Mouse (Mus musculus) MEL (cell line): ENCODE measurements at regions not wholly inside any gene's neighbourhood (a gene's known extent, or its start where the extent isn't known, plus 50 kb on each side); places are given as distances from the start of the nearest gene placed in this dataset.

Experiments
- DNase-seq: peaks from one replicate; pipeline ENCODE4 v3.0.0; 2011; ENCODE audit warnings: low read depth, low spot score
- H3K27ac ChIP-seq: 2 replicates; pipeline ENCODE4 v1.5.1; 2012; ENCODE audit warnings: low read depth, mild to moderate bottlenecking, control low read depth, low read length, moderate library complexity; ENCODE audit not compliant: control insufficient read depth
- H3K27me3 ChIP-seq, 2 experiments: fragments of 150-350 bp in 1 of 2; sonication (generic) in 1 of 2; 2 replicates each; pipeline ENCODE4 v1.6.1; 2012; ENCODE audit warnings: low read length in 2 of 2, mild to moderate bottlenecking in 2 of 2, improper control_type of control experiment in 1 of 2, moderate library complexity in 1 of 2; ENCODE audit not compliant: insufficient read depth in 2 of 2, control insufficient read depth in 1 of 2
- H3K36me3 ChIP-seq, 2 experiments: 2 replicates each; pipeline ENCODE4 v1.6.1; 2012 to 2014; ENCODE audit warnings: low read length in 2 of 2, improper control_type of control experiment in 1 of 2, inconsistent platforms in 1 of 2, mild to moderate bottlenecking in 1 of 2; ENCODE audit not compliant: insufficient read depth in 2 of 2, control insufficient read depth in 1 of 2
- H3K4me1 ChIP-seq, 2 experiments: fragments of 150-350 bp in 1 of 2; sonication (generic) in 1 of 2; 2 replicates each; pipeline ENCODE4 v1.6.1; 2012; ENCODE audit warnings: low read length in 2 of 2, improper control_type of control experiment in 1 of 2, mild to moderate bottlenecking in 1 of 2; ENCODE audit not compliant: insufficient read depth in 2 of 2, control insufficient read depth in 1 of 2
- H3K4me3 ChIP-seq, 2 experiments: fragments of 150-350 bp in 1 of 2; sonication (generic) in 1 of 2; 2 replicates each; pipeline ENCODE4 v1.5.1; 2012; ENCODE audit warnings: low read depth in 2 of 2, low read length in 2 of 2, mild to moderate bottlenecking in 2 of 2, moderate library complexity in 2 of 2, control low read depth in 1 of 2, improper control_type of control experiment in 1 of 2; ENCODE audit not compliant: control insufficient read depth in 1 of 2, insufficient read depth in 1 of 2
- H3K79me2 ChIP-seq: 2 replicates; pipeline ENCODE4 v1.6.1; 2012; ENCODE audit warnings: mild to moderate bottlenecking, low read length, moderate library complexity; ENCODE audit not compliant: control insufficient read depth, poor library complexity, insufficient read depth
- H3K9ac ChIP-seq: 2 replicates; pipeline ENCODE4 v1.6.1; 2012; ENCODE audit warnings: low read depth, mild to moderate bottlenecking, control low read depth, low read length, moderate library complexity; ENCODE audit not compliant: control insufficient read depth, poor library complexity, severe bottlenecking
- H3K9me3 ChIP-seq: fragments of 150-350 bp; sonication (generic); replicated peaks from 2 replicates; pipeline ENCODE4 v1.6.1; 2012; ENCODE audit warnings: mild to moderate bottlenecking, low read length, improper control_type of control experiment, moderate library complexity; ENCODE audit not compliant: insufficient read depth
- CHD1 ChIP-seq: IDR thresholded peaks from 2 replicates; pipeline ENCODE4 v1.6.1; 2012; ENCODE audit warnings: low read depth, mild to moderate bottlenecking, inconsistent platforms, low read length, improper control_type of control experiment
- CHD2 ChIP-seq: IDR thresholded peaks from 2 replicates; pipeline ENCODE4 v1.6.1; 2011; ENCODE audit warnings: low read length, improper control_type of control experiment
- CTCF ChIP-seq, 3 experiments: IDR thresholded peaks in 2 of 3; conservative IDR thresholded peaks in 1 of 3; 2 replicates each; pipeline ENCODE4 v1.5.1; 2011 to 2012; ENCODE audit warnings: low read length in 3 of 3, low read depth in 2 of 3, mild to moderate bottlenecking in 2 of 3, improper control_type of control experiment in 1 of 3, inconsistent platforms in 1 of 3, mixed read lengths in 1 of 3, moderate library complexity in 1 of 3; ENCODE audit not compliant: control insufficient read depth in 1 of 3, insufficient read depth in 1 of 3, poor library complexity in 1 of 3, severe bottlenecking in 1 of 3
- E2F4 ChIP-seq: IDR thresholded peaks from 2 replicates; pipeline ENCODE4 v1.6.1; 2011; ENCODE audit warnings: low read depth, low read length, improper control_type of control experiment, borderline replicate concordance
- ELF1 ChIP-seq: IDR thresholded peaks from 2 replicates; pipeline ENCODE4 v1.6.1; 2014; ENCODE audit warnings: low read depth, mild to moderate bottlenecking, inconsistent platforms, low read length, improper control_type of control experiment, moderate library complexity
- GATA1 ChIP-seq: IDR thresholded peaks from 2 replicates; pipeline ENCODE4 v1.6.1; 2011; ENCODE audit warnings: low read depth, low read length, improper control_type of control experiment
- HCFC1 ChIP-seq: IDR thresholded peaks from 2 replicates; pipeline ENCODE4 v1.6.1; 2012; ENCODE audit warnings: low read depth, mild to moderate bottlenecking, inconsistent platforms, low read length, improper control_type of control experiment, moderate library complexity
- JUND ChIP-seq: IDR thresholded peaks from 2 replicates; pipeline ENCODE4 v1.6.1; 2011; ENCODE audit warnings: low read depth, mild to moderate bottlenecking, improper control_type of control experiment, low read length
- KAT2A ChIP-seq: conservative IDR thresholded peaks from 2 replicates; pipeline ENCODE4 v1.6.1; 2012; ENCODE audit warnings: low read depth, low read length, improper control_type of control experiment, inconsistent platforms
- MEF2A ChIP-seq: IDR thresholded peaks from 2 replicates; pipeline ENCODE4 v1.6.1; 2014; ENCODE audit warnings: low read depth, mild to moderate bottlenecking, inconsistent platforms, low read length, improper control_type of control experiment; ENCODE audit not compliant: poor library complexity, insufficient replicate concordance, severe bottlenecking; ENCODE audit errors: extremely low read depth
- MXI1 ChIP-seq: IDR thresholded peaks from 2 replicates; pipeline ENCODE4 v1.6.1; 2011; ENCODE audit warnings: mild to moderate bottlenecking, low read depth, low read length, improper control_type of control experiment
- NELFE ChIP-seq: IDR thresholded peaks from 2 replicates; pipeline ENCODE4 v1.6.1; 2011; ENCODE audit warnings: low read depth, low read length, improper control_type of control experiment
- NRF1 ChIP-seq: IDR thresholded peaks from 2 replicates; pipeline ENCODE4 v1.6.1; 2014; ENCODE audit warnings: low read depth, mild to moderate bottlenecking, inconsistent platforms, low read length, improper control_type of control experiment, moderate library complexity; ENCODE audit not compliant: poor library complexity, insufficient read depth, severe bottlenecking
- POLR2AphosphoS5 ChIP-seq: IDR thresholded peaks from 2 replicates; pipeline ENCODE4 v1.6.1; 2012; ENCODE audit warnings: low read depth, borderline replicate concordance, mild to moderate bottlenecking, inconsistent platforms, low read length, moderate library complexity, mixed read lengths
- RAD21 ChIP-seq: IDR thresholded peaks from 2 replicates; pipeline ENCODE4 v1.6.1; 2011; ENCODE audit warnings: mild to moderate bottlenecking, low read depth, low read length, improper control_type of control experiment
- RCOR1 ChIP-seq: IDR thresholded peaks from 2 replicates; pipeline ENCODE4 v1.6.1; 2012; ENCODE audit warnings: low read depth, mild to moderate bottlenecking, inconsistent platforms, low read length, improper control_type of control experiment
- SIN3A ChIP-seq: IDR thresholded peaks from 2 replicates; pipeline ENCODE4 v1.6.1; 2012; ENCODE audit warnings: low read length, improper control_type of control experiment, inconsistent platforms
- SMC3 ChIP-seq: IDR thresholded peaks from 2 replicates; pipeline ENCODE4 v1.6.1; 2011; ENCODE audit warnings: low read depth, low read length, improper control_type of control experiment
- TBP ChIP-seq: IDR thresholded peaks from 2 replicates; pipeline ENCODE4 v1.8.0; 2011; ENCODE audit warnings: low read depth, low read length, improper control_type of control experiment
- TCF12 ChIP-seq: IDR thresholded peaks from 2 replicates; pipeline ENCODE4 v1.6.1; 2014; ENCODE audit warnings: low read depth, mild to moderate bottlenecking, inconsistent platforms, low read length, improper control_type of control experiment, moderate library complexity
- UBTF ChIP-seq: IDR thresholded peaks from 2 replicates; pipeline ENCODE4 v1.6.1; 2012; ENCODE audit warnings: low read depth, mild to moderate bottlenecking, inconsistent platforms, low read length, improper control_type of control experiment, moderate library complexity, borderline replicate concordance; ENCODE audit not compliant: insufficient read depth
- USF2 ChIP-seq, 2 experiments: IDR thresholded peaks; 2 replicates each; pipeline ENCODE4 v1.6.1; 2011 to 2012; ENCODE audit warnings: improper control_type of control experiment in 2 of 2, low read length in 2 of 2, borderline replicate concordance in 1 of 2, inconsistent platforms in 1 of 2, low read depth in 1 of 2, mild to moderate bottlenecking in 1 of 2; ENCODE audit not compliant: insufficient read depth in 1 of 2
- ZC3H11A ChIP-seq: IDR thresholded peaks from 2 replicates; pipeline ENCODE4 v1.6.1; 2012; ENCODE audit warnings: low read depth, mild to moderate bottlenecking, inconsistent platforms, low read length, improper control_type of control experiment

DNA sequence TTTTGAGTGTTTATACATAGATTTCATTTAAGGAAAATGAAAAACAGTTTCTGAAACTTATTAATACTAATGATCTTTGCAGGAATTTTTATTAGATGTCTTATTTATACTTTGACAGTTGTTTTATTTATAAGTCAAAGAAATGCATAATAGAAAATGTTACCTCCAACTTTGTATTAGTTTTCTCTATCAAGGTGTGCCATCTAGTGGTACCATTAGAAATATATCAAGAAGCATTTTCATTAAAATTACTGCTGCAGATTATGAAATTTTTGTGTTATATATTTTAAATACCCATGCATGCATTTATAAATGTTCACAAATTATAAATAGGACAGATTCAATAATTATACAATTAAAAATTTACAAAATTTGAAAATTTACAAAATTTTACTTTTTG lies 206.6 kb downstream of the Alx1 start:
- TF ChIP-seq MXI1, result no peak
- peak; percentile 38 for TF ChIP-seq SMC3
- no peak for TF ChIP-seq SIN3A
- peak; percentile 54 for TF ChIP-seq RAD21
- TF ChIP-seq UBTF, result no peak
- TF ChIP-seq CHD2, result no peak
- TF ChIP-seq MEF2A, result no peak
- no peak for TF ChIP-seq NRF1
- no peak for TF ChIP-seq NELFE
- TF ChIP-seq JUND, result no peak
- TF ChIP-seq TBP, result no peak
- no peak for TF ChIP-seq ZC3H11A
- TF ChIP-seq TCF12, result no peak
- TF ChIP-seq CHD1, result no peak
- TF ChIP-seq CTCF (IDR thresholded peaks at IDR 0.05 in 2 of 3, conservative IDR thresholded peaks at IDR 0.05 in 1 of 3; ENCODE audit: control insufficient read depth in 1 of 3, insufficient read depth in 1 of 3, low read depth in 2 of 3, low read length in 3 of 3, poor library complexity in 1 of 3, severe bottlenecking in 1 of 3), result peak in 2 of 3 experiments; percentile 5 to 41; a peak in 2 of 6 replicates
- TF ChIP-seq RCOR1, result no peak
- TF ChIP-seq USF2 (IDR thresholded peaks at IDR 0.05; ENCODE audit: borderline replicate concordance in 1 of 2, insufficient read depth in 1 of 2, low read depth in 1 of 2, low read length in 2 of 2), result no peak
- Histone ChIP-seq H3K4me3 (no peak overlapping the region), H3K27me3 (no peaks in the 10 kb centered on the region), H3K27ac (no peak overlapping the region), H3K4me1 (no peaks in the 10 kb centered on the region), H3K36me3 (no peaks in the 10 kb centered on the region), H3K9ac (no peak overlapping the region), H3K9me3 (no peaks in the 10 kb centered on the region), H3K79me2 (no peaks in the 10 kb centered on the region)
- peak; percentile 3 for DNase-seq

DNA sequence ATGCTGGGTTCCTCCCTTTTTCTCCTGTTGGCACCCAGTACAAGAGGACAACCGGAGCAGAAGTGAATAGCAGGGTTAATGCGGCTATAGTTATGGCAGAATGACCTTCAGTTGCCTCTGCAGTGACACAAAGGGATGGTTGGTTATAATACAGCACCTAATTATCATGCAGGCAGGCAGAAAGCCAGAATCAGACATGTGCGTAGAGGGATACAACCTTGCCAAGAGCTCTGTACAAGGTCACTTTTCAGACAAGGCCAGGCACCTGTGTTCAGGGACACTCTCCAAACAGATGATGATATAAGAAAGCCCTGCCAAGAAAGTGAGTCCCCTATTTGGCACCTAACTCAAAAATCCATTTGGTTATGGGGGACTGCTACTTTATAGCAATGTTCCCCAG lies 228.6 kb downstream of the Alx1 start:
- Histone ChIP-seq H3K27me3 (no peaks in the 10 kb centered on the region), H3K9me3 (no peaks in the 10 kb centered on the region), H3K4me3 (no peak overlapping the region), H3K79me2 (no peaks in the 10 kb centered on the region), H3K9ac (no peak overlapping the region), H3K36me3 (no peaks in the 10 kb centered on the region), H3K27ac (no peak overlapping the region), H3K4me1 (no peaks in the 10 kb centered on the region)
- no peak for DNase-seq
- TF ChIP-seq HCFC1 (no peak), KAT2A (no peak), JUND (no peak), ELF1 (no peak), UBTF (no peak), TCF12 (no peak), E2F4 (no peak), GATA1 (no peak), ZC3H11A (no peak), TBP (no peak), MXI1 (no peak), POLR2AphosphoS5 (no peak)
